Mouse (Mus musculus) embryonic facial prominence, embryonic 12.5 days (tissue): ENCODE measurements around the gene Zfp512b. TPM values are rescaled to one million over a fixed set of nuclear protein-coding genes. Genes with fewer than 3 reads are reported as not detected.

ENCODE experiments used
- ATAC-seq: fragments of 200-750 bp; cut with Nextera tagmentation; 2 replicates; pipeline ENCODE4 v1.8.0; 2017; ENCODE audit not compliant: insufficient number of reproducible peaks, insufficient read depth, low FRiP score, low TSS enrichment
- H3K27ac ChIP-seq: fragments of 300-500 bp; sonication (generic); 2 replicates; pipeline ENCODE4 v1.5.1; 2016; ENCODE audit warnings: mild to moderate bottlenecking
- H3K27me3 ChIP-seq: fragments of 300-500 bp; sonication (generic); 2 replicates; pipeline ENCODE4 v1.6.1; 2016; ENCODE audit warnings: mild to moderate bottlenecking, moderate library complexity
- H3K36me3 ChIP-seq: fragments of 300-500 bp; sonication (generic); 2 replicates; pipeline ENCODE4 v1.6.1; 2016; ENCODE audit warnings: mild to moderate bottlenecking
- H3K4me1 ChIP-seq: fragments of 300-500 bp; sonication (generic); 2 replicates; pipeline ENCODE4 v1.6.1; 2016
- H3K4me2 ChIP-seq: fragments of 300-500 bp; sonication (generic); replicated peaks from 2 replicates; pipeline ENCODE4 v1.6.1; 2016; ENCODE audit warnings: mild to moderate bottlenecking, moderate library complexity
- H3K4me3 ChIP-seq: fragments of 300-500 bp; sonication (generic); 2 replicates; pipeline ENCODE4 v1.5.1; 2016; ENCODE audit warnings: mild to moderate bottlenecking
- H3K9ac ChIP-seq: fragments of 300-500 bp; sonication (generic); 2 replicates; pipeline ENCODE4 v1.6.1; 2016; ENCODE audit warnings: mild to moderate bottlenecking, moderate library complexity
- H3K9me3 ChIP-seq: fragments of 300-500 bp; sonication (generic); 2 replicates; pipeline ENCODE4 v1.6.1; 2016; ENCODE audit warnings: mild to moderate bottlenecking, moderate library complexity
- WGBS: fragments of 180-500 bp; shearing (Covaris S2); methylation state at CpG from one replicate; pipeline ENCODE4 v1.1.7; 2016; 5-methylcytosine and 5-hydroxymethylcytosine counted together
- microRNA-seq: library from miRNA; unstranded; fragments of <30 nt; microRNA quantifications from one replicate; pipeline ENCODE4, GENCODE M21; 2017
- polyA plus RNA-seq: library from polyadenylated mRNA; unstranded; fragments of >200 nt; fragmentation: Nextera tagmentation; extraction: Ambion mirVana; gene quantifications from 2 replicates; pipeline ENCODE4 v1.2.1, GENCODE M21; 2016

Zfp512b gene
- polyA plus RNA-seq, 1 experiment from 2014 or later, result 95.3 TPM

- H3K36me3 ChIP-seq, result peaks cover 19% of the 10 kb centered on the region
- H3K9ac ChIP-seq, result no peak overlapping the region
- 94% methylated on average over 3 of the region's 3 CpGs for WGBS
- no peak overlapping the region for H3K4me3 ChIP-seq
- ATAC-seq, result no peak
- H3K4me1 ChIP-seq, result peaks cover 2% of the 10 kb centered on the region; the same call in 1 of the 2 replicates
- no peaks in the 10 kb centered on the region for H3K27me3 ChIP-seq
- H3K27ac ChIP-seq, result no peak overlapping the region
- H3K4me2 ChIP-seq, result no peak overlapping the region
- no peaks in the 10 kb centered on the region for H3K9me3 ChIP-seq
Observed at GRCm38 (mm10) chr2:181532589-181532988, 60.0 kb downstream of the Zfp512b start.

Small RNAs within 50 kb of the gene (microRNA-seq; reads per million reads assigned to microRNA genes)
- gene Mir7006, result not detected

Other genes starting within 250 kb of the Zfp512b start
- gene Zgpat, start 227.9 kb downstream of the Zfp512b start, polyA plus RNA-seq, result 61.6 and 69.7 TPM in 2 replicates
- gene Arfrp1, start 227.4 kb downstream of the Zfp512b start, polyA plus RNA-seq, result 73.3 and 77.5 TPM in 2 replicates
- 29.2 and 36.5 TPM in 2 replicates for gene Lime1, start 212.7 kb downstream of the Zfp512b start, polyA plus RNA-seq
- gene Zbtb46, start 133.4 kb downstream of the Zfp512b start, polyA plus RNA-seq, result 9.2 and 9.6 TPM in 2 replicates
- gene Abhd16b, start 99.6 kb downstream of the Zfp512b start, polyA plus RNA-seq, result 0.09 and 0.20 TPM in 2 replicates
- 160 and 163 TPM in 2 replicates for gene Tpd52l2, start 95.7 kb downstream of the Zfp512b start, polyA plus RNA-seq
- 93.9 and 103 TPM in 2 replicates for gene Dnajc5, start 72.3 kb downstream of the Zfp512b start, polyA plus RNA-seq
- 39.0 and 45.1 TPM in 2 replicates for gene Uckl1, start 7.9 kb downstream of the Zfp512b start, polyA plus RNA-seq
- 74.4 and 74.8 TPM in 2 replicates for gene Prpf6, start 935 bp downstream of the Zfp512b start, polyA plus RNA-seq
- 16.4 and 17.9 TPM in 2 replicates for gene Samd10, start 6.4 kb upstream of the Zfp512b start, polyA plus RNA-seq
- 0.32 TPM in 1 of 2 replicates, not detected in the other for gene Gm29797, start 64.2 kb upstream of the Zfp512b start, polyA plus RNA-seq
- 38.5 and 43.7 TPM in 2 replicates for gene Sox18, start 78.8 kb upstream of the Zfp512b start, polyA plus RNA-seq
- gene Tcea2, start 87.5 kb upstream of the Zfp512b start, polyA plus RNA-seq, result 29.5 and 31.0 TPM in 2 replicates
- gene Rgs19, start 101.2 kb upstream of the Zfp512b start, polyA plus RNA-seq, result 74.9 and 81.9 TPM in 2 replicates
- not detected in 2 replicates for gene Lkaaear1, start 105.6 kb upstream of the Zfp512b start, polyA plus RNA-seq
- 5.2 and 5.6 TPM in 2 replicates for gene Oprl1, start 122.2 kb upstream of the Zfp512b start, polyA plus RNA-seq
- 6.0 and 6.7 TPM in 2 replicates for gene Myt1, start 170.5 kb upstream of the Zfp512b start, polyA plus RNA-seq
- 42.2 and 46.8 TPM in 2 replicates for gene Pcmtd2, start 245.1 kb upstream of the Zfp512b start, polyA plus RNA-seq